Mouse (Mus musculus) urinary bladder, postnatal 36 days (tissue): ENCODE results near the gene A830018L16Rik.

Experiments
- DNase-seq, 2 experiments: peaks; one replicate each; pipeline ENCODE4 v3.0.0; 2022; ENCODE audit warnings: low spot score in 2 of 2, mixed read lengths in 1 of 2

A830018L16Rik gene

DNA sequence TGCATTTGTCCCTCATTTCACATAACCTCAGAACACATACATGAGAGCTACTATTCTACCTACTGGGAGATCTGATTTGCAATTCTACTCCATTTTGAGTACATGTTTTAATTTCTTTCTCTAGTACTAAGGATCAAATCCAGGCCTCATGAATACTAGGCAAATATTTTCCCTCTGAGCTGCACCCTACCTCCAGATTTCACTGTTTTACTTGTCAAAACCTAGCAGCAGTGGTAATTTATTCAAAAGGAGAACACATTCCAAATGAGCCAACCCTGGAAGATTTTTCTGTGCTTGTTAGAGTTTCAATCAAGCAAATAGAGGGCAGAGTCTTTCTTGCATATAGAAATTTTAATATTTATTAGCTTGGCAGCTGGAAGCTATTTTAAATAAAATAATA lies 238.9 kb downstream of the A830018L16Rik start:
- no peak for DNase-seq

DNA sequence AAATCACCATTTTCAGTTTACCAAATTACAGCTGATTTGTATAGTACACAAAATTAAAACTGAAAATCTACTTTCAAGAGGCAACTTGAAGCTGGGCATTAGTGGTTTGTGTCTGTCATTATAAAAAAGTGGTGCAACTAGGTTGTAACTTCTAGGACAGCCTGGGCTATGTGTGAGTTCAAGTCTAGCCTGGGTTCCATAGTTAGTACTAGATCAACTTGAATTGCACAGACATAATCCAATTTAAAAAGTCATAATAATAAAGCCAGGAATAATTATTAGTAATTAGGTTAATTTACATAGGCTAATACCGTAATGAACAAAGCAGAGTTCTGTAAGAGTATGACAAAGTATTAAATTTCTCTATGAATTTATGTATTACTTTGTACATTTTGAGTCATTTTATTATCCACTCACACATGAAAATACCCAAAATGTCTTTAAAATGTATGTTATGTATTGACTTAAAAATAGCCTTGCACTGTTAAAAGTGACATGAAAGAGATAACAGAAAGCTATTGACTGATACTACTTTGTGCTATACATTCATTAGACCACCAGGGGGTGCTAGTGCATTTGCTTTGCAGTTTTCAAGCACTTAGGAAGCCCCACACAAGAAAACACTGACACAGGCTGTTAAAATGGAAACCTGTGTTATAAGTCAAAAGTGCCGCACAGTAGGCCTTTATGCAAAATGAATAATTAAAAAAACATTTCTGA lies 243.6 kb downstream of the A830018L16Rik start:
- DNase-seq = peak; percentile 1 to 2

DNA sequence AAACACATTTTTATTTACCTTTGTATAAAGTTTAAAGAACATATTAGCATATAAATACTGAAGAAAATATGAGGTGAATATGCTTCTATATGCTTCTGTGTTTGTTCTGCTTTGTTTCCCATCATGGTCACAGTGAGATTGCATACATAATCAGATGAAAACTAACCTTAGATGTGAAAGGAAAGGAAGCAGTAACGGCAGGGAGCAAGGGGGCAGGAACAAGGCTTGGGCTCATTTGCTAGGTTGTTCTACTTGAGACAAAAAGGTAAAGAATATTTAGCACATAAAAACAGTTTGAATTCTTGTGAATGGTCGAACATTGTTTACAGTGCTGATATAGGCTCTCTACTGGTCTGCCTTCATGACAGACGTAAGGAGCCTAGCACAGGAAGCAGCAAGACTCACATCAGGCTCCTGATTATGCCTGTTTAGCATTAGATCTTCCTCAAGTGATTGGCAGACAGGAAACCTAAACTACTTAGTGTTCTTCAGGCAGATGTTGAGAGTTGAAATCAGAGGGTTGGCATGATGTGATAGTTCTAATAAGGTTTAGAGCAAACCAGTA lies 244.2 kb downstream of the A830018L16Rik start:
- no peak for DNase-seq

GRCm38 (mm10) chr1:11744749-11745314 lies 330.9 kb downstream of the A830018L16Rik start:
- DNase-seq = no peak

GRCm38 (mm10) chr1:11748424-11748823 lies 334.5 kb downstream of the A830018L16Rik start:
- no peak for DNase-seq

DNA sequence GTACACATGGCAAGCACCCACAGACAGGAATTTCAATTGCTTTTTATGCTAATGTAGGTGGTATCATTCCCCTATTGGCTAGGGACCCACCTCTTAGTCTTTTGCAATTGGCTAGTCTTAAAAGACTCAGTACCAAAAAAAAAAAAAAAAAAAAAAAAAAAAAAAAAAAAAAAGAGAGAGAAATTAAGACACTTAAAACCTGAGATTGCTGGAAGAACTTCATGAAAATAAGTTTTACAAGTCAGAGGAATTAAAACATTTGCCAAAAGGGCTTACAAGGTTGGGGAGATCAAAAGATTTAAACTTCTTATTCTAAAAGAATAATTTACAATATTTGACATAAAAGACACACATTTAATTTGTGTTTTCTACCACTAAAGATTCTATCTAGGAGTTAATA lies 336.2 kb downstream of the A830018L16Rik start:
- no peak for DNase-seq

DNA sequence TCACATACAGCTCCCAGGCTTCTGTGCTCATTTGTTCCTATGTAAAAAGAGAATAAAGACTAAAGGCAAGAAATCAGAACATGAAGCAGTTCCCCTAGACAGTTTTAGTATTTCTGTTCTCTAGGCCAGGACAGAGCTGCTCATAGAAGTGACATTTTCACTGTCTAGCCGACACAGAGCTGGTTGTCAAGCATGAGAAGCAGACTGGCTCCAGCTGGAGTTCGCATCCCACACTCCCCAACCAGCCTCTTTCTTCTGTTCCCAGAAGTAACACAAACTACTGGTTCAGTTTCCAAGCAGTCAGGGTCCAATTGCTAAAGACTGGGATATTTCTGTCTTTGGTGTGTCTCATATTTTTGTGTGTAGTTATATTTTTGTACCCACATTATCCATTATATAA lies 336.7 kb downstream of the A830018L16Rik start:
- DNase-seq = no peak

GRCm38 (mm10) chr1:11751996-11752395 lies 338.1 kb downstream of the A830018L16Rik start:
- peak; percentile 0 to 3 for DNase-seq

GRCm38 (mm10) chr1:11788264-11788663 lies 374.4 kb downstream of the A830018L16Rik start:
- DNase-seq = no peak

GRCm38 (mm10) chr1:11792820-11793219 lies 378.9 kb downstream of the A830018L16Rik start:
- no peak for DNase-seq

GRCm38 (mm10) chr1:11795666-11796065 lies 381.8 kb downstream of the A830018L16Rik start:
- no peak for DNase-seq

DNA sequence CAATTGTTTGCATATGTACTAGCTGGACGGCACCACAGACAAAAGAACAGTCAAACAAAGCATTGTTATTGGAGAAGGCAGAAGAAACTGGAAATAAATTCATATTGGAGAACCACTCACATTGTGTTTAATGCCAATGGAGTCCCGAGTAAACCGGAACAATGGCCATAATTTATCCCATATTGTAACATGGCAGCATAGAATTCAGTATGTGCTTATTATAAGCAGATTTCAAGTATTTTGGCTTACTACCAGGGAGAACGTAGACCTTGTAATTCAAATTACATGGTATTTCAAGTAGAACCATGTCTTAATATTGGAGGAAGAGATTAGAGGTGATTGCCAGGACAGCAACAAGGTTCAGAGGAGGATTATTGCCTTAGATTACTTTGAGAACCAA lies 458.9 kb downstream of the A830018L16Rik start:
- DNase-seq = no peak

- DNase-seq = peak; percentile 0 to 5
These were observed 459.7 kb downstream of the A830018L16Rik start for GRCm38 (mm10) chr1:11873573-11873972.

- no peak for DNase-seq
These were observed 467.8 kb downstream of the A830018L16Rik start for GRCm38 (mm10) chr1:11881706-11882105.

- DNase-seq = no peak
These were observed 481.8 kb downstream of the A830018L16Rik start for GRCm38 (mm10) chr1:11895715-11896114.

DNA sequence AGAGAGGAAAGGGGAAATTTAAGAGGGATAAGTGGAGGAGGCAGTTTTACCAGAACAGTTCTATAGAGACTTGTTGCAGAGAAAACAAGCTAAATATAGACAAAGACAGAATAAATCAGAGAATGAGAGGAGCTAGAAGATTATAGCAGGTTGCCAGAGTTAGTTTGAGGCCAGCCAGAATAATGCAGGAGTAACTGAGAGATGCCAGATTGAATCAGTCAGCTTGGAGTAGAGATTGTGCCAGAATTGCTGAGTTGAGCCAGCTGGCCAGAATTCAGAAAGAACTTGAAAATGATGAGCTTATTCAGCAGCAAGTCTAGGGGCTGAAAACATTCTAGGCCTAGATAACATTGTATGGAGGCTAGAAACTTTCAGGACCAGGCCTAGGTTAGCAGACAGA lies 502.0 kb downstream of the A830018L16Rik start:
- no peak for DNase-seq

DNA sequence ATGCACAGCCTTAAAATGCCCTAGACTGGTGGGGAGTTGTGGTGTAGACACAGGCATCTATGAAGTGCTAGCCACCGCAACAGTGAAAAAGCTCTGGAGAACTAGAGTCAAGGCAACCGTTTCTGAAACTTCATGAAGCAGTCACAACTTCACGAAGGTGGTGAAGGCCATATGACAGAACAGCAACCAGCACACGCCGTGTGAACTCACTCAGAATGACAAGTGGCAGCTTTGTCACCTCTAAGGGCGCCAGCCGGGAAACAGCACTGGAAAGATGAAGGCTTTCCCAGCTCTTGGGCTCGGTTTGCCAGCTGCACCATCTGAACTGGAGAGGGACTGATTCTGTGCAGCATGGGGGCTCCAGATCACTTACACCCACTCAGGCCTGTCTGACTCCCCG lies 523.1 kb downstream of the A830018L16Rik start:
- DNase-seq = no peak

- DNase-seq = no peak
These were observed 545.7 kb downstream of the A830018L16Rik start for GRCm38 (mm10) chr1:11959421-11960206.

GRCm38 (mm10) chr1:11982590-11983136 lies 568.8 kb downstream of the A830018L16Rik start:
- no peak for DNase-seq

DNA sequence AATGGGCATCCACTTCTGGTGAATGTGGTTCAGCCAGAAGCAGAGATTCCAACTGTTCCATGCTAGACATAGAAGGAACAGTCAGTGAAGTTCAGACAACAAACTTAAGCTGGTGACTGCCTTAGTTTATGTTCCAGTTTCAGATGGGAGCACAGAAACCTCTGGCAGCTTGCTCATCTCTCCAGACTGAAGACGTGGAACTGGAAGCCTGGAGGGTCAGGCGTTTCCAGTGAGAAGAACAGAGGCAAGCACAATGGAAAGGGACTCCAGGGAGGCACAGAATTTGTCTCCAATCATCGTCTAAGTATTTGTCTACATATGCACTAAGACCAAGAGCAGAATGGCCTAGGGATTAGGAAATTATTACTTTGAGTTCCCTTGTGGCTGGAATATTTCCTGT lies 576.1 kb downstream of the A830018L16Rik start:
- DNase-seq = peak in 1 of 2 experiments; percentile 2

DNA sequence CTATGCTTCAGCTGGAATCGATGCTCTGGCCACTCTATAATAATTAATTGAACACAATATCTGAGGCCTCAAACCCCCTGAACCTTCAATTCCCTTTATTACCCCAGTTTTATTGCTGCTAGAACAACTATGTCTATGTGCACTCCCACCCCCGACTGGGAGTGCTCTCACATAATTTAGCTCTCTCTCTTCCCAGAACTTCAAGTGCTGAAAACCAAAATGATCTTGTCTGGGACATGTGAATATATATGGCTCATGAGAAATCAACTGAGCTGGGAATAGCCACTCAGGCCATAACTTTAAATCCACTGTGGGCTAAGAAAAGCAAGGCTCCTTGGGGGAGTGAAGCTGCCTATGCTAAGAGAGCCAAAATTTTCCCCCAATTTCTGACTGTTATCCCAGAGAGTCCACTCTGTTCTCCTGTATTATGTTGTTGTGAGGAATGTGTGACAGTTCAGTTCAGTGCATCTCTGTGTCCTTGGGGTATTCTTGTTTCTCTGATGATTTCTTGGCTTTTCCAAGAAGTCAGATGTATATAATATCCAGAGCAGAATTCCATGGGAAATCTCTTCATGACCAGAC lies 582.5 kb downstream of the A830018L16Rik start:
- no peak for DNase-seq

GRCm38 (mm10) chr1:11997574-11997973 lies 583.7 kb downstream of the A830018L16Rik start:
- DNase-seq = no peak
